Mouse (Mus musculus): ENCODE measurements around the gene Banp.

Gene Banp

GRCm38 (mm10) chr8:122058951-122059350, 109.4 kb downstream of the Banp start:
- DNase-seq (ENCODE audit: low read depth): no peak

DNA sequence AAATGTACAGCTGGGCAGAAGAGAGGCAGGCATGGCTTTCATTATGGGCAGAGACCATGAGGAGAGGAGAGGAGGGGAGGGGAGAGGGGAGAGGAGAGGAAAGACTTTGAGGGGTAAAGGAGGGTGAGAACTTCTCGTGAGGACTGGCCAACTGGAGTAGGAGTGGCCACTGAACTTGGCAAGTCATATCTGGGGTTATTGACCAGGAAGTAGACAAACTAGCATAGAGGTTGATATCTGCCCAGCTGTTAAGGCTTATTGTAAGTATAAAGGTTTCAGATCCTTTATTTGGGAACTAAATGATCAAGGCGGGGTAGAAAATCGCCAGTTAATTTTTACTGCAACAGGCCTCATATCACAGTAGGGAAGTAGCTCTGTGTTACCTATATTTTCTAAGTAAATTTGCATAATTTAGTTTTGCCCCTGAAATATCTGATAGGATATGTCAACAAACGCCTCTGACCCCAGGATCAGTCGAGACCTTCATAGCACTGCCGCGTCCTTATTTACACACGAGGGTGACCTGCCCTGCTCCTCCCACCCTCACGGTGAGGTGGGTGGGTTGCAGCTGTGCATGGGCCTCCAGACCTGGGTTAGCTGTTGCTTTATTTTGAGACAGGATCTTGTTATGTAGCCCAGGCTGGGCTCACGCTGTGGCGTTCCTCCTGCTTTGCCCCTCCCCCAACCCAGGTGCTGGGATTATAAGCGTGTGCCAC, 113.1 kb downstream of the Banp start:
- no peak for DNase-seq (ENCODE audit: low read depth)

GRCm38 (mm10) chr8:122064353-122064752, 114.8 kb downstream of the Banp start:
- no peak for DNase-seq (ENCODE audit: low read depth)

GRCm38 (mm10) chr8:122067783-122068505, 118.4 kb downstream of the Banp start:
- DNase-seq (ENCODE audit: low read depth): no peak

DNA sequence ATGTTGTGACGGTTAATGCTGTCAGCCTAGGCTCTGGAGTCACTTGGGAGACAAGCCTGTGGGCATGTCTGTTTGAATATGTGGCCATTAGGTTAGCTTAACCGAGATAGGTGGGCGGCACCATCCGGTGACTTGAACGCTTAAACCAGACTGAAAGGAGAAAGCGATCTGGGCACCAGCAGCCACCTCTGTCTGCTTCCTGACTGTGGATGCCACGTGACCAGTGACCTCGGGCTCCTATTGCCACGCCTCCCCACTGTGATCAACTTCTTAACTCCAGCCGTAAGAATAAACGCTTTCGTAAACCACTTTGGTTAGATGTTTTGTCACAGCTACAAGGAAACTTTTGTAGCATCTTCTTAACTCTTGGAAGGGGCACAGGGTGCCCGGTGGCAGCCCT, 119.1 kb downstream of the Banp start:
- DNase-seq (ENCODE audit: low read depth): peak; percentile 4

DNA sequence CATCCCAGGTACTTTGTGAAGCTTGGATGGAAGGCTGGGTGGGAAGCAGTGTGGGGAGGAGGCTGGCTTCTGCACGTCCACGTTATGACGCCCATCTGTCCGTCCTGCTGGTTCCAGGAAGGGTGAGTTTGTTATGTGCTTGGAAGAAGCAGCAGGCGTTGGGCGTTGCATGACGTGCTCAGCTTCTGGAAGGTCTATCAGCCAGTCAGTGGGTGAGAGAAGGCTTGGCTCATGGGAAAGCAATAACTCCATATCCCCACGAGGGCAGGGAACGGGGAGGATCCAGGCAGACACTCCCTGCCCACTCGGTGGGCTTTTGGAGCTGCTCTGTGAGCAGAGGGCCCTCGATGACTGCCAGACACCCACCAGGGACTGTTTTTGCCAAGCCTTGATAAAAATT, 119.7 kb downstream of the Banp start:
- DNase-seq (ENCODE audit: low read depth): no peak

DNA sequence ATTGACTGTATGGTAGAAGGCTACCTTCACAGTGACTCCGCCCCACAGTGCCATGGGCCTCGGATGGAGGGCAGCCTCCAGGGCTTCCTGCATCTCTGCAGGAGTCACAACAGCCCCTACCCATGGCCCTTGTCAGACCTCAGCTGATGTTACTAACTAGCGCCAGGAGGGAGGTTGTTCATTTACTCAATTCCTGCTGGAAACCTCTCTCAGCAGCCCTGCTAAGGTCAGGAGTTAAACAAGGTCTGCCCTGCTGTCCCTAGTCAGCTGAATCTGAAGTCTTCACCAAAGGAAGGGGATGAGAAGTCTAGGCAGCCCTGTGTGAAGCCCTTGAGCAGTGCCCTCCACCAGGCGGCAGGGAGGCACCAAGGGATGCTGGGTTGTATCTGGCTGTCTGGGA, 121.6 kb downstream of the Banp start:
- no peak for DNase-seq (ENCODE audit: low read depth)

DNA sequence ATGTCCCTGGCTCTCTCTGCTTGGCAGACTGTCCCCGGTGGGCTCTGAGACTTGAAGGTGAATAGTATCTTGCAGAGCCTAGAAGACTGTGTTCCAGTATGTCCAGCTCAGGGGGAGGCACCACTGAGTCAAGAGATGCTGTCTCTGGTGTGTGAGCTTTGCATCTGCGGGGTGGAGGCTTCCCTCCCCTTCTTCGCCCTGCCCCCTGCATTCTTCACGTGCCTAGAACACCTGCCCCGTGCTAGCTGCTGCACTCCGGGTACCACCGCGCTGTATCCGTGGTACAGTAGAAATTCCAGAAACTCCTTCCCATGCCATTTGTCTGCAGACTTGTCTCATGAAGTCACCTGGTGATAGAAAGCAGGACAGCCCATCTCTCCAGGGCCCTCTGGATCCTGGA, 124.4 kb downstream of the Banp start:
- no peak for DNase-seq (ENCODE audit: low read depth)

GRCm38 (mm10) chr8:122074442-122074841, 124.9 kb downstream of the Banp start:
- no peak for DNase-seq (ENCODE audit: low read depth)

GRCm38 (mm10) chr8:122074977-122075376, 125.4 kb downstream of the Banp start:
- no peak for DNase-seq (ENCODE audit: low read depth)

- DNase-seq (ENCODE audit: low read depth): no peak
These were observed 126.8 kb downstream of the Banp start for GRCm38 (mm10) chr8:122076183-122076842.

- no peak for DNase-seq (ENCODE audit: low read depth)
These were observed 128.8 kb downstream of the Banp start for GRCm38 (mm10) chr8:122078321-122078720.
